Mouse (Mus musculus): ENCODE data around the gene Cldn34c1.

Cldn34c1 gene

GRCm38 (mm10) chrX:123103291-123104260 lies at the start of gene Cldn34c1:
Gene Cldn34c1 (plus strand): TSS chrX:123103495.
- in situ Hi-C loops (cut with MboI, MseI), result loop anchor here (25.0 kb wide), 1 partner anchor 234 kb away; no protein-coding TSS in a partner anchor

GRCm38 (mm10) chrX:123087441-123087840 lies 15.9 kb upstream of the Cldn34c1 start:
- in situ Hi-C loops (cut with MboI, MseI), result no loop called here

- in situ Hi-C loops (cut with MboI, MseI), result loop anchor here (25.0 kb wide), 1 partner anchor 234 kb away; no protein-coding TSS in a partner anchor
Observed at GRCm38 (mm10) chrX:123102806-123103205, 489 bp upstream of the Cldn34c1 start.

- in situ Hi-C loops (cut with MboI, MseI), result loop anchor here (25.0 kb wide), 1 partner anchor 233 kb away; no protein-coding TSS in a partner anchor
Observed at GRCm38 (mm10) chrX:123104692-123105091, 1.4 kb downstream of the Cldn34c1 start.

GRCm38 (mm10) chrX:123222381-123222780 lies 119.1 kb downstream of the Cldn34c1 start, which contains the start of gene Srsx:
Gene Srsx (minus strand): TSS chrX:123222481.
- in situ Hi-C loops (cut with MboI, MseI), result loop anchor here (5.0 kb wide), 1 partner anchor 455 kb away; no protein-coding TSS in a partner anchor
